Mouse (Mus musculus) spleen, adult 2 months (tissue): Measurements from ENCODE around the gene Ccdc57.

Source experiments
- CTCF ChIP-seq: fragments of 200-500 bp; IDR thresholded peaks from 2 replicates; pipeline ENCODE4 v1.5.1; 2011; ENCODE audit warnings: mild to moderate bottlenecking, inconsistent platforms; ENCODE audit not compliant: insufficient read depth, insufficient read length, insufficient replicate concordance; ENCODE audit errors: extremely low read depth
- POLR2A ChIP-seq: fragments of 200-500 bp; IDR thresholded peaks from 2 replicates; pipeline ENCODE4 v1.6.1; 2011; ENCODE audit warnings: low read depth, low read length, inconsistent platforms

GRCm38 (mm10) chr11:120961594-120961993 is 28.9 kb upstream of the Ccdc57 start:
- no peak for TF ChIP-seq CTCF
- TF ChIP-seq POLR2A: no peak
